ENCODE assay signal across 20 mouse cellular contexts in the genomic region with DNA sequence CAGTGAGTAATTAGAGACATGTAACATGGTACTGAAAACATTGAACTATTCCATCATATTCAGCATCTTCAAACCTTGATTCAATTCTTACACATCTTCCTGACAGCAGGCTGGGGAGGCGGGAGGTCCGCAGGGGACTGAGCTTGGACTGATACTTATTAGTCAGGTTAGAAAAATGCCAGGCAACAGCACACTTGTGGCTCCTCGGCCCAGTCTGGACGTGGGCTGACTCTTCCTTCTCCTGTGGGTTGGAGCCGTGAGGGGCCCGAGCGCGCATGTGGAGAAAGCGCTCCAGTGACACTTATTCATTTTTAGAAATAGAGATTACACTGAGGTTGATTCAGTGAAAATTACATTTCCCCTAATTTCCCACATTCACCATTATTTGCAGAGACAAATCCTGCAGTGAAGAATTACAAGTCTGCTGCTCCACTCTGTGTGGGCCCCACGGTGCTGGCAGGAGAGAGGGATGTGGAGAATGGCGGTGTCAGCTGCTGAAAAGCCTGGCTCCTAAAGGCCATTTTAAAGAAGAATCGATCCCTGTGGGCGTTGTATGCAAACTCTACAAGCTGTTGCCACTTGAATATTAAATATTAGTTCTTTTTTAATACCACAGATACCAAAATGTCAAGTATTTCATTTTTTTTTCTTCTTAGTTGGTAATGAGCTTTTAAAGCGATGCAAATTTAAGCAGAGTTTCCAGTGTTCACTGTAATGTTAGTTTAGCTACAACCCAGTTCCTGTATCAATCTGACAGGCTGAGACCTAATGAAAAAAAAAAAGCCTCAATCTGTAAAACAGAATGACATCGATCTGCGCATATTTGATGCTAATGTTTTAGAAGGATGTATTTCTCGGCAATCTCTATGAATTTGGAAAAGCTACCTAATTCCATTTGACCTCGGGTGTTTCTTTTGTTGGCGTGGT.
DNase-seq lines count a peak whose midpoint lies in the region; ATAC-seq and TF ChIP-seq lines count a peak whose summit lies in the region.
"Had no signal": no experiment of that assay in that cellular context is flagged by ENCODE, and none has a peak within 500 bp of the region (broad histone marks: within the 10 kb centered on the region; RNA-seq: fewer than 3 reads in every experiment).

No protein-coding gene starts in this region.

- no peak for TF ChIP-seq POLR2A in ES-Bruce4 (IDR thresholded peaks at IDR 0.05; ENCODE audit: insufficient read depth, low read length)

- 80% methylated on average over 19 of the region's 19 CpGs for WGBS in heart, embryonic 11.5 days (ENCODE audit: insufficient replicate concordance)
- 50% methylated on average over 19 of the region's 19 CpGs for WGBS in forebrain, embryonic 16.5 days
- 46% methylated on average over 19 of the region's 19 CpGs for WGBS in midbrain, embryonic 14.5 days

- H3K4me3 ChIP-seq in heart, embryonic 11.5 days (ENCODE audit: low read depth, low read length): no peak overlapping the region
- H3K4me3 ChIP-seq in ES-Bruce4 (ENCODE audit: low read depth, low read length): no peak overlapping the region
- no peak overlapping the region for H3K4me3 ChIP-seq in forebrain, embryonic 16.5 days (replicated peaks; ENCODE audit: low read length)
- no peak overlapping the region for H3K4me3 ChIP-seq in midbrain, embryonic 14.5 days (replicated peaks; ENCODE audit: low read depth, low read length)
- H3K4me3 ChIP-seq: embryonic facial prominence, embryonic 12.5 days; heart, embryonic 15.5 days; left cerebral cortex, adult 2 months; liver, embryonic 12.5 days had no signal

- no peak for ATAC-seq in heart, embryonic 11.5 days (replicated peaks; ENCODE audit: insufficient number of reproducible peaks, low FRiP score, low TSS enrichment)
- peak; percentile 60 for ATAC-seq in forebrain, embryonic 16.5 days
- peak; percentile 25; the same call in 1 of the 2 replicates for ATAC-seq in midbrain, embryonic 14.5 days (ENCODE audit: low FRiP score, low TSS enrichment)
- ATAC-seq: liver, embryonic 12.5 days; Patski had no signal

- TF ChIP-seq CTCF in ES-Bruce4 (IDR thresholded peaks at IDR 0.05; ENCODE audit: low read depth, low read length): no peak

- no peak for TF ChIP-seq EP300 in ES-Bruce4 (IDR thresholded peaks at IDR 0.05; ENCODE audit: insufficient read depth, low read depth, low read length)

- H3K27me3 ChIP-seq in heart, embryonic 11.5 days (ENCODE audit: control insufficient read depth, insufficient read depth, low read length): no peaks in the 10 kb centered on the region
- no peaks in the 10 kb centered on the region for H3K27me3 ChIP-seq in ES-Bruce4 (ENCODE audit: control insufficient read depth, insufficient read depth, low read length, poor library complexity, severe bottlenecking)
- H3K27me3 ChIP-seq in forebrain, embryonic 16.5 days (replicated peaks; ENCODE audit: control insufficient read depth, insufficient read depth, low read length): no peaks in the 10 kb centered on the region
- H3K27me3 ChIP-seq in midbrain, embryonic 14.5 days (ENCODE audit: control insufficient read depth, insufficient read depth, low read length): no peaks in the 10 kb centered on the region
- H3K27me3 ChIP-seq: embryonic facial prominence, embryonic 12.5 days; heart, embryonic 15.5 days; liver, embryonic 12.5 days; Patski had no signal

- no peaks in the 10 kb centered on the region for H3K9me3 ChIP-seq in heart, embryonic 11.5 days (replicated peaks; ENCODE audit: control insufficient read depth, low read length)
- no peaks in the 10 kb centered on the region for H3K9me3 ChIP-seq in ES-Bruce4 (replicated peaks; ENCODE audit: control insufficient read depth, insufficient read depth, low read length, poor library complexity, severe bottlenecking)
- no peaks in the 10 kb centered on the region for H3K9me3 ChIP-seq in forebrain, embryonic 16.5 days (ENCODE audit: control insufficient read depth, low read length)
- H3K9me3 ChIP-seq in midbrain, embryonic 14.5 days (ENCODE audit: control insufficient read depth, low read length): no peaks in the 10 kb centered on the region
- H3K9me3 ChIP-seq: embryonic facial prominence, embryonic 12.5 days; heart, embryonic 15.5 days; liver, embryonic 12.5 days had no signal

- no peaks in the 10 kb centered on the region; the same call in 1 of the 2 replicates for H3K4me1 ChIP-seq in heart, embryonic 11.5 days (ENCODE audit: control insufficient read depth, insufficient read depth, low read length)
- H3K4me1 ChIP-seq in ES-Bruce4 (ENCODE audit: control insufficient read depth, insufficient read depth, low read length): peaks cover 3% of the 10 kb centered on the region
- H3K4me1 ChIP-seq in forebrain, embryonic 16.5 days (replicated peaks; ENCODE audit: control insufficient read depth, insufficient read depth, low read length): peaks cover 18% of the 10 kb centered on the region
- peaks cover 12% of the 10 kb centered on the region; the same call in 1 of the 2 replicates for H3K4me1 ChIP-seq in midbrain, embryonic 14.5 days (ENCODE audit: control insufficient read depth, insufficient read depth, low read length)
- H3K4me1 ChIP-seq: embryonic facial prominence, embryonic 12.5 days; liver, embryonic 12.5 days had no signal

- H3K9ac ChIP-seq in heart, embryonic 11.5 days (ENCODE audit: low read depth, low read length): no peak overlapping the region
- H3K9ac ChIP-seq in ES-Bruce4 (ENCODE audit: low read depth, poor library complexity, severe bottlenecking): no peak overlapping the region
- no peak overlapping the region for H3K9ac ChIP-seq in forebrain, embryonic 16.5 days (replicated peaks; ENCODE audit: low read depth, low read length)
- H3K9ac ChIP-seq in midbrain, embryonic 14.5 days (replicated peaks; ENCODE audit: low read length): no peak overlapping the region
- H3K9ac ChIP-seq: embryonic facial prominence, embryonic 12.5 days; heart, embryonic 15.5 days; liver, embryonic 12.5 days; lung, embryonic 14.5 days had no signal

- DNase-seq in heart, adult 11 months: peak; percentile 40
- DNase-seq in midbrain, embryonic 14.5 days: peak; percentile 53
- no peak for DNase-seq in natural killer cell, adult 2 months (ENCODE audit: low spot score in 2 of 2)
- no peak for DNase-seq in urinary bladder, adult 2 months (ENCODE audit: low spot score)
- DNase-seq in thymus, postnatal 25 days: no peak
- DNase-seq: cerebellum, adult 11-12 months; heart, adult 18-20 months; kidney, adult 18-20 months; kidney, postnatal 10 days; lung, embryonic 14.5 days; retina, postnatal 1 day; right cerebral cortex, postnatal 4 days had no signal

- H3K36me3 ChIP-seq in heart, embryonic 11.5 days (ENCODE audit: control insufficient read depth, insufficient read depth, low read length): no peaks in the 10 kb centered on the region
- H3K36me3 ChIP-seq in ES-Bruce4 (ENCODE audit: control insufficient read depth, insufficient read depth, low read length, poor library complexity, severe bottlenecking): no peaks in the 10 kb centered on the region
- H3K36me3 ChIP-seq in forebrain, embryonic 16.5 days (ENCODE audit: control insufficient read depth, insufficient read depth): no peaks in the 10 kb centered on the region
- no peaks in the 10 kb centered on the region for H3K36me3 ChIP-seq in midbrain, embryonic 14.5 days (ENCODE audit: control insufficient read depth, insufficient read depth, low read length)
- H3K36me3 ChIP-seq: embryonic facial prominence, embryonic 12.5 days; heart, embryonic 15.5 days; liver, embryonic 12.5 days had no signal

- H3K4me2 ChIP-seq in heart, embryonic 11.5 days: no peak overlapping the region
- H3K4me2 ChIP-seq in forebrain, embryonic 16.5 days (ENCODE audit: low read length): 0 out of 2 replicates have a peak overlapping the region, but pooled peaks have one; percentile 10
- 0 out of 2 replicates have a peak overlapping the region, but pooled peaks have one; percentile 19 for H3K4me2 ChIP-seq in midbrain, embryonic 14.5 days (ENCODE audit: low read length)
- H3K4me2 ChIP-seq: embryonic facial prominence, embryonic 12.5 days; heart, embryonic 15.5 days; liver, embryonic 12.5 days; lung, embryonic 14.5 days had no signal

- H3K27ac ChIP-seq in heart, embryonic 11.5 days (ENCODE audit: low read depth, low read length): no peak overlapping the region
- H3K27ac ChIP-seq in ES-Bruce4 (ENCODE audit: insufficient read depth, low read length): 0 out of 2 replicates have a peak overlapping the region, but pooled peaks have one; percentile 59
- H3K27ac ChIP-seq in forebrain, embryonic 16.5 days (ENCODE audit: low read length): no peak overlapping the region
- no peak overlapping the region for H3K27ac ChIP-seq in midbrain, embryonic 14.5 days (replicated peaks; ENCODE audit: low read depth, low read length)
- H3K27ac ChIP-seq: embryonic facial prominence, embryonic 12.5 days; heart, embryonic 15.5 days; left cerebral cortex, adult 2 months; liver, embryonic 12.5 days had no signal

Comparison
In these comparisons a context has a peak if more than half of its experiments do, and no peak if none do; other contexts are left out.
1. DNase-seq: peak in heart, adult 11 months (single experiment) and midbrain, embryonic 14.5 days (single experiment); none in natural killer cell, adult 2 months (0 of 2), urinary bladder, adult 2 months (single experiment) and thymus, postnatal 25 days (single experiment).